Mouse (Mus musculus) G1E (cell line): ENCODE measurements around the gene Arhgap22.

Experiments
- CTCF ChIP-seq: IDR thresholded peaks from 2 replicates; pipeline ENCODE4 v1.5.1; 2012; ENCODE audit warnings: low read depth, low read length, inconsistent platforms, mixed read lengths
- GATA1 ChIP-seq: IDR thresholded peaks from 2 replicates; pipeline ENCODE4 v1.6.1; 2012; ENCODE audit warnings: borderline replicate concordance, low read length, inconsistent platforms, mixed read lengths
- GATA2 ChIP-seq: IDR thresholded peaks from 2 replicates; pipeline ENCODE4 v1.6.1; 2012; ENCODE audit warnings: low read depth, low read length, inconsistent platforms, borderline replicate concordance
- POLR2AphosphoS5 ChIP-seq: IDR thresholded peaks from 2 replicates; pipeline ENCODE4 v1.6.1; 2012; ENCODE audit warnings: low read depth, low read length, inconsistent platforms; ENCODE audit not compliant: insufficient replicate concordance
- TAL1 ChIP-seq: conservative IDR thresholded peaks from 2 replicates; pipeline ENCODE4 v1.6.1; 2012; ENCODE audit warnings: low read depth, low read length, inconsistent platforms, mixed read lengths

DNA sequence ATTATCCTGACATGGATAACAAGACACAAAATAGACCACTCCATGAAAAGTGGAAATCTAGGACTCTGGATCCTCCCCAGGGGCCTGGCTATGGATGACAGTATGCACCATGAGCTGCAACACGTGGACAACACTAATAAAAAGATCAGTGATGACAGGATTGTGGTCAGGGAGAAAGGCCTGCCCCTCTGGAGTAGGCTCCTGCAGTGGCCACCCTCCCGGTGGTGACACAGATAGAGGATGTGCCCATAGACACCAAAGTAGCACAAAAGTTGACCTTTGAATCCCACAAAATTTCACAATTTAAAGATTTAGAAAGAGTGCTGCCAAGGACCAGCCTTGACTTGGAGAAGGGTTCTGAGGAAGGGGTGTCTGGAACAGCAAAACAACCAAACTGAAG lies 29.4 kb downstream of the Arhgap22 start:
- TF ChIP-seq CTCF (no peak), GATA2 (no peak), GATA1 (no peak), TAL1 (no peak), POLR2AphosphoS5 (no peak)
